Mouse (Mus musculus): ENCODE data around the gene Inpp5f.
"Not testable (repeated sequence)": the region's sequence is repeated elsewhere in the genome, so short reads cannot be mapped to it uniquely, and the experiment has no call there.

Inpp5f gene

DNA sequence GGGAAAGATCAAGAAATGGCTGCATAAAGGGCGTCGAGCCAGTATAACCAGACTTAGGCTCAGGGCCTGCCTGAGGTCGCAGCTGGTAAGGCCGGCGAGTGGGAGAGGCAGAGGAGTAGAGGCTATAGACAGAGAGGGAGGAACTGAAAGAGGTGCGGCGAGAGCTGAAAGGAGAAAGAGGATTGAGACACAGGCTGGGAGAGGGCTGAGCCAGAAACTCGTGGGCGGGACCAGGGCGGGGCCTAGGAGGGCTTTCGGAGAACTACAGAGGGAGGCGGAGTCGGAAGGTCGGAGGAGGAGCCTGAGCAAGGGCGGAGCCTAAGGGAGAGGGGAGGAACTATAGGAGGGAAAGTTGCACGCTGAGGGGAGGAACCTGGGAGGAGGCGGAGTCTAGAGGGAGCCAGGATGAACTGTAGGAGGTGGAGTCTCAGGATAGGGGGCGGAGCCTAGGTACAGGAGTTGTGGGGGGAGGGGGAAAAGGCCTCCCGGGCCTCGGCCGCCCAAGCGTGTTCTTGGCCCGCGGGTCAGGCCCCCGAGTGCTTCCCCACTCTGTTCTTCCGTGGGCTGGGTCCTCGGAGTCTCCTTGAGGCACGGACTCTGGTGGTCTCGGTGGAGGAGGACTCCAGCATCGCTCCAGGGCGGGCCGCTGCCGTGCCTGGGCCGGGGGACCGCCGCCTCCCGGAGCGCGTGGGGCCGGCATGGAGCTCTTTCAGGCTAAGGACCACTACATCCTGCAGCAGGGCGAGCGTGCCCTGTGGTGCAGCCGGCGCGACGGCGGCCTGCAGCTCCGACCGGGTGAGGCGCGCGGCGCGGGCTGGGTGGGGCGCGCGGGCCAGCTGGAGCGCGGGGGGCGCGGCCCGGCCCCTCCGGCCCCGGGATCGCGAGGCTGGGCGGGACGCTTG lies at the start of gene Inpp5f:
Inpp5f (plus strand) TSS at position 432 of the 902 bp plus-strand sequence.
- DNase-seq (ENCODE audit: low spot score) = peak; percentile 98

DNA sequence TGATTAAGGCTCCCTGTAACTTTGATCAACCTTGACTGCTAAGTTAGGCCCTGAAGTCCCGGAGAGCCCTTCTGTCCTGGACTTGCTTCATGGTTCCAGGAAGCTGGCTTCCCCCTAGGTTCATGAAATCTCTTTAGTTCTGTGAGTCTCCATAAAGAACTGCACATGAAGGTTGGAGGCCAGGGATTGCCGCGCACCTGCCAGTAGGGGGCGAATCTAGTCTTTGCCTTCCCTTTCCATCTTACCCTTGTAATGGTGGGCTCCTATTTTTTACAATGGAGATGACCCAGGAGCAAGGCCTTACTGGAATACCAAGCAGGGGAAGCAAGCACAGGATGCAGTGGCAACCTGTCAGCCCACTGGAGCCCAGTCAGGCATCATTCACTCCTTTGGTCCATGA lies 47.8 kb upstream of the Inpp5f start:
- DNase-seq (ENCODE audit: low spot score) = no peak

DNA sequence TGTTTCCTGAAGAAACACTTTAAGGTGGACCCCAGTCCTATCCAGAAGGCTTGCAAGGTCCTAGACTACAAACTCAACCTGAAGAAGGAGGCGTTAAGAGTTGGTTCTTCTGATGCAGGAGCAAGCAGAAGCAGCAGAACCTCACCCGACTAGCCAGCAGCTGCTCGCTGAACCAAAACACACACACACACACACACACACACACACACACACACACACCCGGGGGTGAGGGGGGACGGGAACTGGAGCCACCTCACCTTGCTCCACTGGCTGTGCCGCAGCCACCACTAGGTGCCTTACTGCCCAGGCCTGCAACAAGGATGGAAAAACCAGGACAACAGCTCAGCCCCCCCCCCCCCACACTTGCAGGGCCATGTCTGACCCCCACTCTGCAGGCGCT lies 44.8 kb upstream of the Inpp5f start:
- DNase-seq (ENCODE audit: low spot score) = no peak

DNA sequence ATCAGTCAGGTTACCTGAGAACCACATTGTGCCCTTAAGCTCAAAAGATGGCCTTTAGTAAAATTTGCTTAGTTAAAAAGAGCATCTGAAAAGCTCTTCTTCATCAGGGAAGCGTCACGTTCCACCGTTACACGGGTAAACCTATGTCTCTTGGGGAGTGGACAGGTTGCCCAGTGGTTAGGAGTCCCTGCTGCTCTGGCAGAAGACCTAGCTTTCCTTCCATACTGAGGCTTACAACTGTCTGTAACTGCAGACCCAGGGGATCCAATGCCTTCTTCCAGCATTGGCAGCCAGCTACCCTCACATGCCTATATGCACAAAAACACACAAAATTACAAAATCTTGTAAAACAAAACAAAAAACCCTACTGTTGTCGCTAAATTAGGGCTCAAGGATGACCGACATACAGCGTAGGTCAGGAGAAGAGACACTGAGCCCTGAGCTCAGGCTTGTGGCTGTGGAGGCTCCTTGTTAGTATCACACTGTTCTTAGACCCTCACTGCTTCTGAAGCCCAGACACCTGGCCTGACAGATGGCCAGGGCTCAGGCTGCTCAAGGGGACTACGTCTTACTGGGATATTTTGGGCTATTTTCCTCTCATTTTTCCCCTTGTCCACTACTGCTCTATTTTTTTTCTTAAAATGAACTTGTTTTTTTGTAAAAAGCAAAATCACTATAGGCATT lies 43.4 kb upstream of the Inpp5f start:
- DNase-seq (ENCODE audit: low spot score) = no peak

DNA sequence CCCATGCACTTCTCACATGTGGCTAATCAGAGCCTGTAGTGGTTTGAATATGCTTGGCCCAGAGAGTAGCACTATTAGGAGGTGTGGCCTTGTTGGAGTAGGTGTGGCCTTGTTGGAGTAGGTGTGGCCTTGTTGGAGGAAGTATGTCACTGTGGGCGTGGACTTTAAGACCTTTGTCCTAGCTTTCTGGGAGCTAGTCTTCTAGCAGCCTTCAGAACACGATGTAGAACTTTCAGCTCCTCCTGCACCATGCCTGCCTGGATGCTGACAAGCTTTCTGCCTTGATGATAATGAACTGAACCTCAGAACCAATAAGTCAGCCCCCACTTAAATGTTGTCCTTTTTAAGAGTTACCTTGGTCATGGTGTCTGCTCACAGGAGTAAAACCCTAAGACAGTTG lies 41.7 kb upstream of the Inpp5f start:
- not testable (repeated sequence) for DNase-seq (ENCODE audit: low spot score)

DNA sequence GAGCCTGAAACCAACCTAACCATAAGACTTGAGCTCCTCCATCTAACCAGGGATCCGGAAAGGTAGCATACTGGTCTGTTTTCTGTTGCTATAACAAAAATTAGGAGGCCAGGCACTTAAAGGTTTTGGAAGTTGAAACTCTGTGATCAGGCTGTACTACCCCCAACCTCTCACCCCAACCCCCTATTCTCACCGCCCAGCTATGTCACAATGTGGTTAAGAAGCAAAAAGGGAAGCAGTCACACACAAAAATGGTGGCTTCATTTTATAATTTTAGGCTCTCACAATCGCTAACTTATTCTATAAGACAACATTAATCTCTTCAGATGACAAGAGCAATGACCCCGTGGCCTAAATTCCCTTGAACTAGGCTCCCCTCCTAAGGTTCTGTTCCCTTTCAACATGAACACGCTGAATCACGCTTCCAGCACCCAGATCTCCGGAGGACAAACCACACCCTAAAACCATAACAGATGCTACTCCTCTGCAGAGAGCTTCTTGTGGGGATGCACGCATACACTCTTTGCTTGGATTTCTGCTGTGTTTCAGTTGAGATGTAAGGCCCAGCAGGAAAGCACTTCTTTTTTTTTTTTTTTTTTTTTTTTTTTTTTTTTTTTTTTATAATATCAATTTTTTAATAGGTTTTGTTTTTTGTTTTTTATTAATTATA lies 41.0 kb upstream of the Inpp5f start:
- no peak for DNase-seq (ENCODE audit: low spot score)

DNA sequence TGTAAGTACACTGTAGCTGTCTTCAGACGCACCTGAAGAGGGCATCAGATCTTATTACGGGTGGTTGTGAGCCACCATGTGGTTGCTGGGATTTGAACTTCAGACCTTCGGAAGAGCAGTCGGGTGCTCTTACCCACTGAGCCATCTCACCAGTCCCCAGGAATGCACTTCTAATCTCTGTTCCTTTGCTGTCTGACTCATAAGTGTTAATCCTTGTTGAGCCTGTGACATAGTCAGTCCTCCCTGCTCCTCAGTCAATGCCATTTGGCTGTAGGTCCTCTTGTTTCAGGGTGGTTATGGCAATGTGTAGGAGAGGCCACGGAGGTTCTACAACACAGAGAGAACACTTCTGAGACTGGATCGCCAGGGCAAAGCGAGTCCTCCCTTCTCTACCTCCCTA lies 40.5 kb upstream of the Inpp5f start:
- not testable (repeated sequence) for DNase-seq (ENCODE audit: low spot score)

DNA sequence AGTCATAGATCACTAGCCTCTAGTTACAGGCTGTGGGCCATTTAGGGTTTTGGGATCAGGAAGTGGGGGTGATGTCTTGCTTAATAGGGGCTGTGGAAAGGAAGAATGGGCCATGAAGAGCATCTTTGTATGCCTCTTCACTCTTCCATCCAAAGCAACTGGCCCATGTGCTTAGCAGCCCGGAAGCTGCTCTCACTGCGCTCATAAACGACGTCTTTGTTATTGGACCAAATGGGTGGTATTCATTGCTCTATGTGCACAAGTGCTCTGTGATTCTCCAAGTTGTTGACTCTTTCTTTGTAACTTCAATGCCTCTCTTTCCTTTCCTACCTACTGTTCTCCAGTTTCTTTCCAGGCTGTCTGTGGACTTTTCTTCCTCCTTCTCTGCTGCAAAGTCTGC lies 39.1 kb upstream of the Inpp5f start:
- DNase-seq (ENCODE audit: low spot score) = no peak

DNA sequence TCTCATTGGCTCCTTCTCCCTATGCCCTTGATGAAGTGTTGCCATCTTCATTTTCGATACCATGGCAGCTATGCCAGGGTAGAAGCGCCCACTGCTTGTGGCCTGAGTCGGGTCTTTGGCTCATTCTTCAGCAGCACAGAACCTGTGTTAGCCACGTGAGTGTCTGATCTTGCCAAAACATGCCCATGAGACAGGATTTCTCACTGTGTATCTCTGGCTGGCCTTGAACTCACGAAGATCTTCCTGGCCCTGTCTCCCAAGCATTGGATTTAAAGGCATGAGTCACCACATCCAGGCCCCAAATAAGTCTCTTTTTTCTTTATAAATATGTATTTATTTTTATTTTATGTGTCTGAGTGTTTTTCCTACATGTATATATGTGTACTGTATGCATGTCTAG lies 35.9 kb upstream of the Inpp5f start:
- no peak for DNase-seq (ENCODE audit: low spot score)

DNA sequence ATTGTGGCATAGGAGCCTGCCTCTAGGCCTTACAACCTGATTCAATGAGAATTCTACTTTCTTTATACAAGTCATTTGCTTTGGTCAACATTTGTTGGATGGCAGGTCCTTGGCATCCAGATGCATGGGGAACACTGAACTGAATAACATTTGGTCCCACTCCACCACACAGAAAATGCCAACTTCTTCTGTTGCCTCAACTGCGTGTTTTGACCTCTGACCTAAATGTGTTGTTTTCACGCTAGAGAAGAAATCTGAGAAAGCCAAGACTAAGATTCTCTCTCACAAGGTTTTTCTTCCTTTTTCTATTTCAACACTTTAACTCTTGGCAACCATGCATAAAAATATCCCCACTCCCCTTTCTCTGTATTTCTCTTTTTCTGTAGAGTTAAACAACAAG lies 35.3 kb upstream of the Inpp5f start:
- peak; percentile 95 for DNase-seq (ENCODE audit: low spot score)

DNA sequence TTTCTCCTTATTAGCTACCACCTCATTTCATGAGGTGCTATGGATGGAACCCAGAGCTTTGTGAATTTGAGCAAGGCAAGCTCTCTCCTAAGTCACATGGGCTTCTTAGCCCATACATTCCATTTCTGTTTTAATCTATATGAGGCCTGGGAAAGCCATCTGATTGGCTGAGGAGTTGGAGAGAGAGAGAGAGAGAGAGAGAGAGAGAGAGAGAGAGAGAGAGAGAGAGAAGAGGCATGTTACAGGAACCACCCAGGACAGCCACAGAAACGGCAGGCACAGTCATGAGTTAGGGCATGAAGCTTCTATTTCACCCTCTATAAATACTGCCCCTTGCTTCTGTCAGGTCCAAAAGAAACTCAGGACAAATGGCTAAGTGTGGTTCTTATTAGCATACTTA lies 33.5 kb upstream of the Inpp5f start:
- DNase-seq (ENCODE audit: low spot score) = no peak

DNA sequence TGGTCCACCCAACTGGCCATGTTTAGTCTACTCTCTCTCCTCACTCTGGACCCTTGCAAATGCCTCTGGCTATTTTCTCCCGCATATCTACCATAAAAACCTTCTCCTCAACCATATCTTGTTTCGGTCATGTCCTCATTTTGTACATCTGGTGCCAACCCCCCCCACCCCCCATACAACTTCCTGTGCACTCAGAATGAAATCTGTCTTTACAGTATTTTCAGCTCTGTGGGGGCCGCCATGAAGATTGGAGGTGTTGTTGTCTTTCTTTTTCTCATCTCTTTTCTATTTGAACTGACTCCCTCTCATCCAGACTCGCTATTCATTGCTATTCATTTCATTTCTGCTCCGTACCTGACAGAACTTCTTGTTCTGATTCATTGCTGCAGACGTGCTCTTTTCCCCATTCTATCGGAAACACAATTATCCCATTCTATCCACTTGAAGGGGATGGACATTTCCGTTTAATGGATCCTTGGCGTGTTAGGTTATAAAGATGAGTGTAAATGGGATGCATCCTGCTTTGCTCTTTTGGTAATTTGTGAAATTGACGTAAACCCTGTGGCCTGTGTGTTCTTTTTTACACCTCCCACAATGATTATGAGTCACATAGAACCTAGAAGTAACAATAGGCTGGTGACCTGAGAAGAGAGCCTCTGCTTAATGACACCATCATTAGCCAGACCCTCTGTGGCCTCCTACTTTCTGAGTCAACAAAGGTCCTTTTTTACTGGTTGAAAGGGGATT lies 32.8 kb upstream of the Inpp5f start:
- DNase-seq (ENCODE audit: low spot score) = no peak

DNA sequence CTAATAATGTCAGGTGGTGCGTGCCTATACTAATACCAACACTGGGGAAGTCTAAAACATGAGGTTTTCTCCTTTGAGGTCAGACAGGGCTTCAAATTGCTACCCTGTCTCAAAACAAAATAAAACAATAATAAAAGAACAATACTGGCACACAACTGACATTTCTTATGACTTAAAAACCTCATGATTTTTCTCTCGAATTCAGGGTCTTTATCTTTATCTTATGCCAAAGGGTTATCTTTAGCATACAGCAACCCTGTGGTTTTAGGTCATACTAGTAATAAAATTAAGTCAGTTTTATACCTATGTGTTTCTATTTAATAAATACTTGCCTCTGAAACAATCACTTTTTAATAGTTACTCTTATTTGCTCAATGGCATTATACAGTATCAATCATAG lies 31.7 kb upstream of the Inpp5f start:
- DNase-seq (ENCODE audit: low spot score) = no peak

DNA sequence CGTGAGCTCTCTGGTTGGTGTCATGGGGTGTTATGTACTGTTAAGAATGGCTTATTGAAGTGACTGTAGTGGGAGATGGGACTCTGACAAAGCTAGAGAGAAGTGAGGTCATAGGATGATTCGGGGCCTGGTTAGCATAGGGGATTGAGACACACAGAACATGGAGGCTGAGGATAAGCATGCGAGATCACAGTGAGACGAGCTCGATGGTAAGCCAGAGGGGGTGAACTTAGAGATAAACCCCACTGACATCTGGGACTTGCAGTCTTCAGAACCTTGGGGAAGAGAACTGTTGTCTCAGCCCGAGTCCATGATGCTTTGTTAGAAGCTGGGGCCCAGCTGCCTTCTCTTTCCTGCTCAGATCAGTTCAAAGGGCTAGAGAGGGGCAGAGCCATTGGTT lies 30.8 kb upstream of the Inpp5f start:
- DNase-seq (ENCODE audit: low spot score) = no peak

DNA sequence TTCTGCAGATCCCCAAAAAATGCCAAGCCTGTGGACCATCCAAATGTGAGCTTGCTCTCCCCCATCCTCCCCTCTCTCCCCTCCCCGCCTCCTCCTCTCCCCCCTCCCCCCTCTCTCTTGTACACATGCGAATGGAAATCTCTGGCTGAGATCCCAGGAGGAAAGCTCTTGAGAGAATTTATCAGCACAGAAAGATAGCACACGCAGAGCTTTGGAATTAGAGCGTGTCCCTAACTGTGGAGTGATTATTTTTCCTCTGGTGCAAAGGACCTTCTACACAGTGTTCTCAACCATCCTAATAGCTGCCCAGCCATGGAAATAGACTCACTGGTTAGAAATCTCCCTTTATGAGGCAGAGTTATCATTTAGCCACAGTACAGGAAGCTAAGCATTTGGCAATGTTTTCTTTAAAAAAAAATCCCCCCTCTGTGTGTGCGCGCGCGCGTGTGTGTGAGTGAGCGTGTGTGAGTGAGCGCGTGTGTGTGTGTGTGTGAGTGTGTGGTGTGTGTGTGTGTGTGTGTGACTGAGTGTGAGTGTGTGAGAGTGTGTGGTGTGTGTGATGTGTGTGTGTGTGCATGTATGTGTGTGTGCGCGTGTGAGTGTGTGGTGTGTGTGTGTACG lies 29.2 kb upstream of the Inpp5f start:
- peak; percentile 23 for DNase-seq (ENCODE audit: low spot score)

DNA sequence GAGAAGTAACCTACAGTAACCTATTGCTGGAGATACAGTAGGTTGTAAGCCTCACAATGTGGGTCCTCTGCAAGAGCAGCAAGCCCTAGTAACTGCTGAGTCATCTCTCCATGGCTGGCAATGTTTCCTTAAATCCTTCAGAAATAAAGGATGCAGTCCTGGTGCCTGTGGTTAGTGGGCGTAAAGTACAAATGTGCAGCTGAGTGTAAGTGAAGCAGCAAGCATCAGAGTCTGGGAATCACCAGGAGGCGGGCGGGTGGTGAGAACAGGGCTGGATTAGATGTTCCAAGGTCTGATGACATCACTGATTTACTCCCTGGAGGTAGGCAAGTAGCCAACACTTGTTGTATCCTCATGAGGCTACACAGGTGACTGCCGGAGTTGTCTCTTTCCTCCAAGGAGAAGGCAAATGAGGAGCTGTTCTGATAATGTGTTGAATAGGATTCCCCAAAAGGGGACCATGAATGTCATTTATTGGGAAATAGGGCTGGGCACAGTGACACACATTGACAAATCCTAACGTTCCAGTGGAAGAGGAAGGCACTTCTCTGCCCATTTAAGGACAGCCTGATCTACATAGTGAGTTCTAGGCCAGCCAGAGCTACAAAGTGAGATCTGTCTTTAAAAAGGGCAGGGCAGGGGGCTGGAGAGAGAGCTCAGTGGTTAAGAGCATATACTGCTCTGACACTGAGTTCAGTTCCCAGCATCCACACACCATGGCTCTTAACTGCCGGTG lies 27.7 kb upstream of the Inpp5f start:
- DNase-seq (ENCODE audit: low spot score) = peak; percentile 27

DNA sequence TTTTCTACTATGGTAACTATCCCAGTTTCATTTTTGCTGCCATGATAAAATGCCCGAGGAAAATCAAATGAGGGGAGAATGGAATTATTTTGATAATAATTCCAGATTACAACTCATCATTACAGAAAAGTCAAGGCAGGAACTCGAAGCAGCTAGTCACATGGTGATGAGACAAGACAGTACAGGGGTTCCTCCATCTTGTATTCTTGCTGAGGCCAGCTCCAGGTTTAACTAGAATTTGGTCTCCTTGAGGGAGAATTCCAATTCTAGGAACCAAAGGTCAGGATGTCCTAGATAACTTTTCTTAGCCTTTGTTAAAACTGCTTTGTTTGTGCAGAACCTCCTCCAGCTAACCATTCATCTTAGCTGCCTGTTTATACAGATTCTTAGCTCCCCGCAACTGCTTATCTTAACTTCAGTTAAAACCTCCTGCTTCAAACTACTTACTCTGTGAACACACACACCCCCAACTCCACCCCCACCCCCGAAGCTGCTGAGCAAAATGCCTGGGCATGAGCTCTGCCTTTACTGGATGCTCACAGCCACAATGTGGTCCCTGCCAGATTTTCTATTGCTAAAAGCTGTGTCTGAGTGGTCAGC lies 23.7 kb upstream of the Inpp5f start:
- DNase-seq (ENCODE audit: low spot score) = no peak

DNA sequence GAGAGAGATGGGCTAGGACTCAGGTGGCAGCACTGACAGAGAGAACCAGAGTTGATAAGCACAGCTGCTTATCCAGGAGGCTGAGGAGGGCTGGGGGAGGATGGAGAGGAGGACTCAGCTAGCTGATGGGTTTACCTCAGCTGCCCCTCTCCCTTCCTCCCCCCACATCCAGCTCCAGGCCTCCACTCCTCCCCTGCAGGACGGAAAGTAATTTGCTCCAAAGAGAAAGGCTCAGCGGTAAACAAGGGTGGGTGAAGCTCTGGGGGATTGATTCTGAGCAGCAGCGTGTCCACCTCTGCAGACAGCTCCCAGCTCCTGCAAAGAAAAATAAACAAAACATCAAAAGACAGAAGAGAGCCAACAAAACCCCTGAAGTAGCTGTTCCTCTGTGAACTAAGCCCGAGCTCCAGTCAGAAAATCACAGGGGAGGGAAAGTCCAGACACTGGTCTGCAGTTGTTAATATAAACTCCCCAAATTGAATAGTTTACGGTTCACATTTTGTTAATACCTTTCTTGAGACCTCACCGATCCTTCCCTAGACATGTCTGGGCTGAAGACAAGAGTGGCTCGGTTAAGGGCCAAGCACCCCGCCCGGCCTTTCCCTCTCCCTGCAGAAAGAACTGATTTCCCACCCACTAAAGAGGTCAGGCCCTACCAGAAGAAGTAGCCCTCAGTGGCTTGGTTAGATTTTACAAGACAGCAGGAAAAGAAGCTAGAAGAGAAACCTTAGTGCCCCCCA lies 19.6 kb upstream of the Inpp5f start:
- no peak for DNase-seq (ENCODE audit: low spot score)

DNA sequence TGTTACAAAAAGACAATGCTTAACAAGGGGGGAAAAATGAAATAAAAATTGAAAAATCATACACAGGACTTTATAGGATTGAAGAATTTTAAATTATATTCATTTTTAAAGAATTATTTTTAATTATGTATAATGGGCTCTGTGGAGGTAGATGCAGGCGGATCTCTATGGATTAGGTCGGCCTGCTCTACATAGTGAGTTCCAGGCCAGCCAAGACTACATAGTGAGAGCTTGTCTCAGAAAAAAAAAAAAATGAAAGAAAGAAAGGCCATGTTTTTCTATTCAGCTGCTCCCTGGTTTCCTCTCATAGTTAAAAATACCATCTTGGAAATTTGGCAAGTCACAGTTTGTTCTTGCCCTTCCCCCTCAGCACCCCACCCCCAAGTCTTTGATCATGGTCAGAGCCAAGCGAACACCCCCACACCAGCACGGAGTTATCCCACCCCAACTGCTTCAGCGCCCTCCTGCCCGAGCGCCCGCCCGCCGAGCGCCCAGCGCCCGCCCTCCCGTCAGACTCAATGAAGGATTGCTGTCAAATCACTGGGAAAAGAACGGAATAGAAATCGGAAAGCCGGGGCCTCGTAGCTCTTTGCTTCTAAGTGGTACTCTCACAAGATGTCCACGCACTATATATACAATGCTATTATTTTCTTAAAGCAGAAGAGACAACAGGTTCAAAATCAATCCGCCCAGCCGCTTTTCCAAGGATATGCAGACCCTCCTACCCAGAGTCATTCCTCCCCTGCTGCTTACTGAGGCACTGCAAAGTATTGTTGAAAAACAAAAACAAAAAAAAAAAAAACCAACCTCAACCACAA lies 18.8 kb upstream of the Inpp5f start:
- no peak for DNase-seq (ENCODE audit: low spot score)

Data from adipocyte (in vitro differentiated cells).